Mouse (Mus musculus): Measurements from ENCODE around the gene Rabl6.

DNA sequence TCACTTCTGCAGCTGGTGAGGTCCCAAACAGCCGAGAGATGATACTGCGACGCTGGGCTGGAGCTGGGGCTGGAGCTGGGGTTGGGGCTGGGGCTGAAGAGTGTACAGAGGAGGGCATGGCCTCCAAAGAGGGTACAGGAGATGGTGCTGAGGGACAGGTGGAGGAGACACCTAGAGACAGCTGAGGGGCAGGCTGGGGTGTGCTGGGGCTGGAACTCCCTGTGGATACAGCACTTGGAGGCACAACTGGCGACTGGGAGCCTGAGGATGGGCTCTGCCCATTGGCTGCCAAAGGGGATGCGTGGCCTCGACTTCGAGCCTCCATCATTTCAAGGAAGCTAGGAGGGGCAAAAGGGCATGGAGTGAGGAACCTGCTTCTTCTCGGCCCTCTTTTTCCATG lies 21.0 kb downstream of the Rabl6 start:
- TF ChIP-seq CTCF (conservative IDR thresholded peaks at IDR 0.05; ENCODE audit: low read length) (no peak), POU5F1 (IDR thresholded peaks at IDR 0.05; ENCODE audit: borderline replicate concordance, low read length) (no peak), NANOG (IDR thresholded peaks at IDR 0.05; ENCODE audit: borderline replicate concordance, low read length) (no peak)

Measured in E14TG2a.4 (cell line).